Mouse (Mus musculus): ENCODE data around the gene Mgat5. TPM values are rescaled to one million over a fixed set of nuclear protein-coding genes. Genes with fewer than 3 reads are reported as not detected.

Mgat5 gene
- polyA plus RNA-seq, 1 experiment, result 22.7 TPM

- no peak overlapping the region for H3K27ac ChIP-seq (ENCODE audit: insufficient read depth, low read depth, low read length)
- TF ChIP-seq CTCF (IDR thresholded peaks at IDR 0.05; ENCODE audit: low read depth, low read length), result no peak
- TF ChIP-seq POLR2A (IDR thresholded peaks at IDR 0.05; ENCODE audit: borderline replicate concordance, low read depth, low read length), result no peak
- H3K4me1 ChIP-seq (ENCODE audit: control insufficient read depth, insufficient read depth, low read length), result peaks cover 19% of the 10 kb centered on the region
- H3K4me3 ChIP-seq (ENCODE audit: insufficient read depth, low read length), result no peak overlapping the region
Measured at GRCm38 (mm10) chr1:127319768-127320167, 115.0 kb downstream of the Mgat5 start.

- H3K4me1 ChIP-seq (ENCODE audit: control insufficient read depth, insufficient read depth, low read length), result peaks cover 19% of the 10 kb centered on the region
- H3K4me3 ChIP-seq (ENCODE audit: insufficient read depth, low read length), result no peak overlapping the region
- H3K27ac ChIP-seq (ENCODE audit: insufficient read depth, low read depth, low read length), result no peak overlapping the region
- no peak for TF ChIP-seq CTCF (IDR thresholded peaks at IDR 0.05; ENCODE audit: low read depth, low read length)
Measured at GRCm38 (mm10) chr1:127320956-127321355, 116.1 kb downstream of the Mgat5 start.

GRCm38 (mm10) chr1:127321638-127322037 lies 116.8 kb downstream of the Mgat5 start:
- Histone ChIP-seq H3K4me3 (ENCODE audit: insufficient read depth, low read length) (no peak overlapping the region), H3K27ac (ENCODE audit: insufficient read depth, low read depth, low read length) (no peak overlapping the region), H3K4me1 (ENCODE audit: control insufficient read depth, insufficient read depth, low read length) (peaks cover 19% of the 10 kb centered on the region)
- TF ChIP-seq CTCF (IDR thresholded peaks at IDR 0.05; ENCODE audit: low read depth, low read length) (no peak), POLR2A (IDR thresholded peaks at IDR 0.05; ENCODE audit: borderline replicate concordance, low read depth, low read length) (no peak)

GRCm38 (mm10) chr1:127322169-127322805 lies 117.5 kb downstream of the Mgat5 start:
- H3K4me1 ChIP-seq (ENCODE audit: control insufficient read depth, insufficient read depth, low read length), result peaks cover 19% of the 10 kb centered on the region
- no peak overlapping the region for H3K4me3 ChIP-seq (ENCODE audit: insufficient read depth, low read length)
- no peak overlapping the region for H3K27ac ChIP-seq (ENCODE audit: insufficient read depth, low read depth, low read length)
- no peak for TF ChIP-seq CTCF (IDR thresholded peaks at IDR 0.05; ENCODE audit: low read depth, low read length)
- TF ChIP-seq POLR2A (IDR thresholded peaks at IDR 0.05; ENCODE audit: borderline replicate concordance, low read depth, low read length), result no peak

- TF ChIP-seq POLR2A (IDR thresholded peaks at IDR 0.05; ENCODE audit: borderline replicate concordance, low read depth, low read length) (no peak), CTCF (IDR thresholded peaks at IDR 0.05; ENCODE audit: low read depth, low read length) (no peak)
- Histone ChIP-seq H3K4me3 (ENCODE audit: insufficient read depth, low read length) (no peak overlapping the region), H3K27ac (ENCODE audit: insufficient read depth, low read depth, low read length) (no peak overlapping the region), H3K4me1 (ENCODE audit: control insufficient read depth, insufficient read depth, low read length) (peaks cover 10% of the 10 kb centered on the region; the same call in 1 of the 2 replicates)
Measured at GRCm38 (mm10) chr1:127325601-127326198, 120.9 kb downstream of the Mgat5 start.

- Histone ChIP-seq H3K27ac (ENCODE audit: insufficient read depth, low read depth, low read length) (no peak overlapping the region), H3K4me3 (ENCODE audit: insufficient read depth, low read length) (no peak overlapping the region), H3K4me1 (ENCODE audit: control insufficient read depth, insufficient read depth, low read length) (no peaks in the 10 kb centered on the region)
- TF ChIP-seq CTCF (IDR thresholded peaks at IDR 0.05; ENCODE audit: low read depth, low read length), result no peak
- no peak for TF ChIP-seq POLR2A (IDR thresholded peaks at IDR 0.05; ENCODE audit: borderline replicate concordance, low read depth, low read length)
Measured at GRCm38 (mm10) chr1:127327773-127328172, 123.0 kb downstream of the Mgat5 start.

- TF ChIP-seq POLR2A (IDR thresholded peaks at IDR 0.05; ENCODE audit: borderline replicate concordance, low read depth, low read length) (no peak), CTCF (IDR thresholded peaks at IDR 0.05; ENCODE audit: low read depth, low read length) (no peak)
- Histone ChIP-seq H3K4me1 (ENCODE audit: control insufficient read depth, insufficient read depth, low read length) (no peaks in the 10 kb centered on the region), H3K4me3 (ENCODE audit: insufficient read depth, low read length) (no peak overlapping the region), H3K27ac (ENCODE audit: insufficient read depth, low read depth, low read length) (no peak overlapping the region)
Measured at GRCm38 (mm10) chr1:127328354-127328875, 123.6 kb downstream of the Mgat5 start.

GRCm38 (mm10) chr1:127329810-127330209 lies 125.0 kb downstream of the Mgat5 start:
- Histone ChIP-seq H3K4me3 (ENCODE audit: insufficient read depth, low read length) (no peak overlapping the region), H3K4me1 (ENCODE audit: control insufficient read depth, insufficient read depth, low read length) (no peaks in the 10 kb centered on the region)
- TF ChIP-seq POLR2A (IDR thresholded peaks at IDR 0.05; ENCODE audit: borderline replicate concordance, low read depth, low read length), result no peak
- no peak for TF ChIP-seq CTCF (IDR thresholded peaks at IDR 0.05; ENCODE audit: low read depth, low read length)

GRCm38 (mm10) chr1:127337740-127338139 lies 132.9 kb downstream of the Mgat5 start:
- H3K4me1 ChIP-seq (ENCODE audit: control insufficient read depth, insufficient read depth, low read length), result peaks cover under 1% of the 10 kb centered on the region; the same call in 1 of the 2 replicates
- no peak overlapping the region for H3K4me3 ChIP-seq (ENCODE audit: insufficient read depth, low read length)
- H3K27ac ChIP-seq (ENCODE audit: insufficient read depth, low read depth, low read length), result no peak overlapping the region
- TF ChIP-seq POLR2A (IDR thresholded peaks at IDR 0.05; ENCODE audit: borderline replicate concordance, low read depth, low read length), result no peak
- TF ChIP-seq CTCF (IDR thresholded peaks at IDR 0.05; ENCODE audit: low read depth, low read length), result no peak

More at GRCm38 (mm10) chr1:127329810-127330209, 125.0 kb downstream of the Mgat5 start:
- H3K27ac ChIP-seq (ENCODE audit: insufficient read depth, low read depth, low read length), result no peak overlapping the region

GRCm38 (mm10) chr1:127338833-127339487 lies 134.1 kb downstream of the Mgat5 start:
- TF ChIP-seq CTCF (IDR thresholded peaks at IDR 0.05; ENCODE audit: low read depth, low read length), result no peak
- no peak for TF ChIP-seq POLR2A (IDR thresholded peaks at IDR 0.05; ENCODE audit: borderline replicate concordance, low read depth, low read length)
- H3K4me1 ChIP-seq (ENCODE audit: control insufficient read depth, insufficient read depth, low read length), result peaks cover 6% of the 10 kb centered on the region; the same call in 1 of the 2 replicates
- no peak overlapping the region for H3K27ac ChIP-seq (ENCODE audit: insufficient read depth, low read depth, low read length)
- H3K4me3 ChIP-seq (ENCODE audit: insufficient read depth, low read length), result no peak overlapping the region
